Mouse (Mus musculus): Measurements from ENCODE around the gene Smyd1. TPM values are rescaled to one million over a fixed set of nuclear protein-coding genes. Genes with fewer than 3 reads are reported as not detected.
A peak's percentile ranks its signal among the peaks of the same experiment; 100 is the strongest.
"Not testable (repeated sequence)": the region's sequence is repeated elsewhere in the genome, so short reads cannot be mapped to it uniquely, and the experiment has no call there.

Gene Smyd1
- polyA plus RNA-seq, 1 experiment, result 4.9 TPM

GRCm38 (mm10) chr6:71271057-71271388 lies 51.0 kb downstream of the Smyd1 start:
- TF ChIP-seq CTCF (IDR thresholded peaks at IDR 0.05; ENCODE audit: control insufficient read depth, insufficient read depth, insufficient replicate concordance, low read depth, low read length) (no peak), POLR2A (IDR thresholded peaks at IDR 0.05; ENCODE audit: control insufficient read depth, low read depth, low read length) (no peak)
- H3K4me1 ChIP-seq (ENCODE audit: control insufficient read depth, insufficient read depth, low read length), result no peaks in the 10 kb centered on the region; the same call in 1 of the 2 replicates
- H3K27me3 ChIP-seq (ENCODE audit: control insufficient read depth, insufficient read depth, low read length), result no peaks in the 10 kb centered on the region
- peak overlapping the region; percentile 96 for H3K4me3 ChIP-seq (ENCODE audit: control insufficient read depth, low read depth, low read length)
- no peaks in the 10 kb centered on the region for H3K36me3 ChIP-seq (ENCODE audit: control insufficient read depth, insufficient read depth, low read length)
- H3K27ac ChIP-seq (ENCODE audit: control insufficient read depth, insufficient read depth, low read depth, low read length), result peak overlapping the region; percentile 95

DNA sequence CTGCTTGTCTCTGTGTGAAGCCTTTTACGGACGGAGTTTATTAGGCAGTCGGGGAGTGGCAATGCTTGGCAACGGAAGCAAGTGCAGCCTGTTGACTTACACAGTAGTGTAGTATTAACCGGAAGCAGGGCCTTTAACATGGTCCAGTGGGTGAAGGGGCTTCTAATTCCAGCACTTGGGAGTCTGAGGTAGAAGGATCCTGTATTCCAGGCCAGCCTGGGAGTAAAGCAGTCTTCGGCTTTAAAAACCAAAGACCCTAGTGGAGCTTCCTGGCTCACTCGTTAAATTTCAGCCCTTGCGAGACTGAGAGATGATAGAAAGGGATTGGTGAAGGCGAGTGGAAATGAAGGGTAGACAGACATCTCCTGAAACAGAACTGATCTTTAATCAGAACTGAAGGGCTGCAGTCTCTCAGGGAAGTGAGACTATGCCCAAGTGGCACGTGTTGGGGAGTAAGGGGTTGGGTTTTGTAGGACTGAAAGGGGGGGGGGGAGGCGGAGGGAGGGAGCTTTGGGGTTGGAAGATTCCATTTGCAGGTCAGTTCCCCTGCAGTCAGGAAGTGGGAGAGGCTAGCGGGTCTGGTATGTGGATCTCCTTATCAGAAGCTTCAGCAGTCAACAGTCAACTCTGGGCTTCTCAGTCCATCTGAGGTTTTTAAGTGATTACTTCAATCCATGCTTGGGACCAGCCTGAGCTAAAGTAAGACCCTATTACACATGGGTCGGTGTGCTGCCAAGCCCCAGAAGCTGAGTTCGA lies 51.6 kb downstream of the Smyd1 start:
- peak overlapping the region; percentile 95 for H3K27ac ChIP-seq (ENCODE audit: control insufficient read depth, insufficient read depth, low read depth, low read length)
- no peaks in the 10 kb centered on the region for H3K27me3 ChIP-seq (ENCODE audit: control insufficient read depth, insufficient read depth, low read length)
- no peaks in the 10 kb centered on the region; the same call in 1 of the 2 replicates for H3K4me1 ChIP-seq (ENCODE audit: control insufficient read depth, insufficient read depth, low read length)
- TF ChIP-seq POLR2A (IDR thresholded peaks at IDR 0.05; ENCODE audit: control insufficient read depth, low read depth, low read length) (peak; percentile 48; the same call in 1 of the 2 replicates), CTCF (IDR thresholded peaks at IDR 0.05; ENCODE audit: control insufficient read depth, insufficient read depth, insufficient replicate concordance, low read depth, low read length) (no peak)
- H3K36me3 ChIP-seq (ENCODE audit: control insufficient read depth, insufficient read depth, low read length), result no peaks in the 10 kb centered on the region
- H3K4me3 ChIP-seq (ENCODE audit: control insufficient read depth, low read depth, low read length), result peak overlapping the region; percentile 96

- not testable (repeated sequence) for H3K27ac ChIP-seq (ENCODE audit: control insufficient read depth, insufficient read depth, low read depth, low read length); H3K27me3 ChIP-seq (ENCODE audit: control insufficient read depth, insufficient read depth, low read length); H3K36me3 ChIP-seq (ENCODE audit: control insufficient read depth, insufficient read depth, low read length)
Measured at GRCm38 (mm10) chr6:71269686-71270050, 52.4 kb downstream of the Smyd1 start.

DNA sequence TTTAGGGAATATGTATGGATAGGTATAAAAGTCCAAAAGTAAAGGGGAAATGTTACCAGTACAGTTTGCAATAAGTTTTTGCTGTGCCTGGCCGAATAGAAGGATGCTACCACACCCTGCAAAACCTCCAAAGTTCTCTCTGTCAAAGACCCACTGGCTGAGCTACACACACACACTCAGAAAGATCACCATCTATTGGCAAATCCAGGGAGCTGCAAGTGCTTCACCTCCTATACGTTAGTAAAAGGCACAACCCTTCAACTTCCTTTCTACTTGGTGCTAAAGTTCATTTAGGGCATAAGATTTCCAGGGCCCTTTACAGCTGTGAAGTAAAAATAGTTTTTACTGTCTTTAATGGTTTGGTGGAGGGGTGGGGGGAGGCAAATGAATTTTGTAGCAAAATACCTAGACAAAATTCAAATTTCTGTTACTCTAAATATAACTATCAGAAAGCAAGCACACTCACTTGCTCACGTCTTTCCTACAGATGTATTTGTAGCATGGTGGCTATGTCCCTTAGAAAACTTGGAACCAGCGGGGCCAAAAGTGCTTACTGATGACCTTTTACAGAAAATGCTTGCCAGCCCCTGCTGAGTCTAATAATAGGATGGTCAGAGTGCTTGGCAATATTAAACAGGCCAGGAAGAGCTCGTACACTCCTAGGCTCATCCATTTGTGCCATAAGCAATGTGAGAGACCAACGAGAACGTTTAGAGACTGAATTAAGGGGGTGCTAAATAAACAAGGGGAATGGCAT lies 52.9 kb downstream of the Smyd1 start:
- H3K4me1 ChIP-seq (ENCODE audit: control insufficient read depth, insufficient read depth, low read length), result no peaks in the 10 kb centered on the region; the same call in 1 of the 2 replicates

More at GRCm38 (mm10) chr6:71269686-71270050, 52.4 kb downstream of the Smyd1 start:
- H3K4me1 ChIP-seq (ENCODE audit: control insufficient read depth, insufficient read depth, low read length); H3K4me3 ChIP-seq (ENCODE audit: control insufficient read depth, low read depth, low read length): not testable (repeated sequence)

DNA sequence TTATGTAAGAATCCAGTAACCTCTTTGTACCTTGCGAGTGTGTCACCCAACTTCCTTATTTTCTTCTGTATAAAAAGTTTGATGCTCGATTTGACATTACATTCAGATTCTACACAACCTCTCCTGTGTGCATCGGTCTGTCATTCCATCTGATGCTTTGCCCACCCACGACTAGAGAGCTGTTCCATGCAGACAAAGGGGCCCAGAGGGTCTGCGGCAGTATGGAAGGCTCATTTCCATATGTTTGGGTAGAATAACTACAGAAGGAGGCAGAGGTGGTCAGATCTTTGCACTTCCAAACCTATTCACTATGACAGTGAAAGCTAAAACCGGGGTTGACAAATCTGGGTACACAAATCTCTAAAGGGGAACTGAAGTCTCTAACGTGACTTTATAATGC lies 54.4 kb downstream of the Smyd1 start:
- not testable (repeated sequence) for H3K36me3 ChIP-seq (ENCODE audit: control insufficient read depth, insufficient read depth, low read length); H3K27me3 ChIP-seq (ENCODE audit: control insufficient read depth, insufficient read depth, low read length); H3K4me3 ChIP-seq (ENCODE audit: control insufficient read depth, low read depth, low read length); H3K4me1 ChIP-seq (ENCODE audit: control insufficient read depth, insufficient read depth, low read length); H3K27ac ChIP-seq (ENCODE audit: control insufficient read depth, insufficient read depth, low read depth, low read length)

More for the DNA sequence above, 52.9 kb downstream of the Smyd1 start:
- TF ChIP-seq POLR2A (IDR thresholded peaks at IDR 0.05; ENCODE audit: control insufficient read depth, low read depth, low read length), result no peak
- TF ChIP-seq CTCF (IDR thresholded peaks at IDR 0.05; ENCODE audit: control insufficient read depth, insufficient read depth, insufficient replicate concordance, low read depth, low read length), result no peak
- no peaks in the 10 kb centered on the region for H3K27me3 ChIP-seq (ENCODE audit: control insufficient read depth, insufficient read depth, low read length)
- H3K36me3 ChIP-seq (ENCODE audit: control insufficient read depth, insufficient read depth, low read length), result no peaks in the 10 kb centered on the region
- H3K27ac ChIP-seq (ENCODE audit: control insufficient read depth, insufficient read depth, low read depth, low read length), result no peak overlapping the region
- no peak overlapping the region for H3K4me3 ChIP-seq (ENCODE audit: control insufficient read depth, low read depth, low read length)

GRCm38 (mm10) chr6:71262142-71262833 lies 59.7 kb downstream of the Smyd1 start:
- no peaks in the 10 kb centered on the region for H3K27me3 ChIP-seq (ENCODE audit: control insufficient read depth, insufficient read depth, low read length)
- H3K27ac ChIP-seq (ENCODE audit: control insufficient read depth, insufficient read depth, low read depth, low read length), result no peak overlapping the region
- H3K36me3 ChIP-seq (ENCODE audit: control insufficient read depth, insufficient read depth, low read length), result no peaks in the 10 kb centered on the region
- no peak for TF ChIP-seq POLR2A (IDR thresholded peaks at IDR 0.05; ENCODE audit: control insufficient read depth, low read depth, low read length)
- no peak for TF ChIP-seq CTCF (IDR thresholded peaks at IDR 0.05; ENCODE audit: control insufficient read depth, insufficient read depth, insufficient replicate concordance, low read depth, low read length)
- no peaks in the 10 kb centered on the region for H3K4me1 ChIP-seq (ENCODE audit: control insufficient read depth, insufficient read depth, low read length)
- H3K4me3 ChIP-seq (ENCODE audit: control insufficient read depth, low read depth, low read length), result no peak overlapping the region

GRCm38 (mm10) chr6:71261060-71261459 lies 61.0 kb downstream of the Smyd1 start:
- H3K27ac ChIP-seq (ENCODE audit: control insufficient read depth, insufficient read depth, low read depth, low read length), result no peak overlapping the region
- TF ChIP-seq POLR2A (IDR thresholded peaks at IDR 0.05; ENCODE audit: control insufficient read depth, low read depth, low read length) (no peak), CTCF (IDR thresholded peaks at IDR 0.05; ENCODE audit: control insufficient read depth, insufficient read depth, insufficient replicate concordance, low read depth, low read length) (no peak)
- no peaks in the 10 kb centered on the region for H3K27me3 ChIP-seq (ENCODE audit: control insufficient read depth, insufficient read depth, low read length)
- H3K36me3 ChIP-seq (ENCODE audit: control insufficient read depth, insufficient read depth, low read length), result no peaks in the 10 kb centered on the region
- H3K4me3 ChIP-seq (ENCODE audit: control insufficient read depth, low read depth, low read length), result no peak overlapping the region
- H3K4me1 ChIP-seq (ENCODE audit: control insufficient read depth, insufficient read depth, low read length), result no peaks in the 10 kb centered on the region
